In genomic region chr9:43132380-43132779, GRCm38 (mm10) we compare ENCODE assay signal across 12 mouse cellular contexts. TPM values are rescaled to one million over a fixed set of nuclear protein-coding genes. Genes with fewer than 3 reads are reported as not detected.
"Had no signal": no experiment of that assay in that cellular context is flagged by ENCODE, and none has a peak within 500 bp of the region (broad histone marks: within the 10 kb centered on the region; RNA-seq: fewer than 3 reads in every experiment).

No protein-coding gene starts in this region.

- H3K4me3 ChIP-seq: kidney, embryonic 15.5 days; liver, embryonic 13.5 days had no signal

- H3K9ac ChIP-seq: kidney, embryonic 15.5 days; liver, embryonic 13.5 days had no signal

- H3K27ac ChIP-seq: kidney, embryonic 15.5 days; liver, embryonic 13.5 days had no signal

- H3K9me3 ChIP-seq: kidney, embryonic 15.5 days; liver, embryonic 13.5 days had no signal

- H3K27me3 ChIP-seq: kidney, embryonic 15.5 days had no signal

- H3K4me2 ChIP-seq: kidney, embryonic 15.5 days; liver, embryonic 13.5 days; midbrain, embryonic 11.5 days had no signal

- DNase-seq: kidney, postnatal 10 days; kidney, postnatal 4 days; liver, embryonic 13.5 days; lung, adult 2 months; lung, postnatal 14 days; lung, postnatal 4 days; midbrain, embryonic 14.5 days; thymus, adult 18-20 months; thymus, postnatal 36 days had no signal

- H3K36me3 ChIP-seq: kidney, embryonic 15.5 days; liver, embryonic 13.5 days had no signal

RNA-seq across cellular contexts. Expression of gene Tmem136, which starts 16.0 kb away (rescaled TPM):
- total RNA-seq: megakaryocyte progenitor cell, adult 5-6 weeks had no signal
